Mouse (Mus musculus) stomach, embryonic 14.5 days (tissue): ENCODE measurements around the gene Hpcal4. TPM values are rescaled to one million over a fixed set of nuclear protein-coding genes. Genes with fewer than 3 reads are reported as not detected.
A peak's percentile ranks its signal among the peaks of the same experiment; 100 is the strongest.

ENCODE experiments used
- ATAC-seq: fragments of 200-750 bp; cut with Nextera tagmentation; 2 replicates; pipeline ENCODE4 v1.8.0; 2017; ENCODE audit warnings: low read depth, moderate TSS enrichment; ENCODE audit not compliant: insufficient number of reproducible peaks, insufficient read depth, low FRiP score
- H3K27ac ChIP-seq: fragments of 300-500 bp; sonication (generic); 2 replicates; pipeline ENCODE4 v1.5.1; 2014; ENCODE audit warnings: mild to moderate bottlenecking, low read length, moderate library complexity, mixed read lengths
- H3K27me3 ChIP-seq: fragments of 300-500 bp; sonication (generic); 2 replicates; pipeline ENCODE4 v1.6.1; 2014; ENCODE audit warnings: low read length, control low read depth, mixed read lengths; ENCODE audit not compliant: control insufficient read depth, insufficient read depth
- H3K36me3 ChIP-seq: fragments of 300-500 bp; sonication (generic); 2 replicates; pipeline ENCODE4 v1.6.1; 2014; ENCODE audit warnings: mild to moderate bottlenecking, control low read depth, low read length, moderate library complexity, mixed read lengths; ENCODE audit not compliant: control insufficient read depth, insufficient read depth
- H3K4me1 ChIP-seq: fragments of 300-500 bp; sonication (generic); 2 replicates; pipeline ENCODE4 v1.6.1; 2014; ENCODE audit warnings: low read length, control low read depth, mixed read lengths; ENCODE audit not compliant: control insufficient read depth, insufficient read depth
- H3K4me2 ChIP-seq: fragments of 300-500 bp; sonication (generic); replicated peaks from 2 replicates; pipeline ENCODE4 v1.6.1; 2014; ENCODE audit warnings: low read depth, low read length, control low read depth
- H3K4me3 ChIP-seq: fragments of 300-500 bp; sonication (generic); 2 replicates; pipeline ENCODE4 v1.5.1; 2014; ENCODE audit warnings: low read depth, low read length, control low read depth
- H3K9ac ChIP-seq: fragments of 300-500 bp; sonication (generic); replicated peaks from 2 replicates; pipeline ENCODE4 v1.6.1; 2014; ENCODE audit warnings: low read depth, mild to moderate bottlenecking, control low read depth, low read length, moderate library complexity, mixed read lengths
- H3K9me3 ChIP-seq: fragments of 300-500 bp; sonication (generic); 2 replicates; pipeline ENCODE4 v1.6.1; 2016; ENCODE audit warnings: low read depth, low read length, control low read depth; ENCODE audit not compliant: control insufficient read depth
- WGBS: fragments of 180-500 bp; shearing (Covaris S2); extraction: QIAGEN DNeasy Blood & Tissue Kit; methylation state at CpG from one replicate; pipeline ENCODE4 v1.1.7; 2014; 5-methylcytosine and 5-hydroxymethylcytosine counted together
- polyA plus RNA-seq: library from polyadenylated mRNA; unstranded; fragments of >200 nt; fragmentation: Nextera tagmentation; extraction: Ambion mirVana; gene quantifications from 2 replicates; pipeline ENCODE4 v1.2.1, GENCODE M21; 2014

Hpcal4 gene
- polyA plus RNA-seq, 1 experiment from 2014 or later, result 5.5 TPM

DNA sequence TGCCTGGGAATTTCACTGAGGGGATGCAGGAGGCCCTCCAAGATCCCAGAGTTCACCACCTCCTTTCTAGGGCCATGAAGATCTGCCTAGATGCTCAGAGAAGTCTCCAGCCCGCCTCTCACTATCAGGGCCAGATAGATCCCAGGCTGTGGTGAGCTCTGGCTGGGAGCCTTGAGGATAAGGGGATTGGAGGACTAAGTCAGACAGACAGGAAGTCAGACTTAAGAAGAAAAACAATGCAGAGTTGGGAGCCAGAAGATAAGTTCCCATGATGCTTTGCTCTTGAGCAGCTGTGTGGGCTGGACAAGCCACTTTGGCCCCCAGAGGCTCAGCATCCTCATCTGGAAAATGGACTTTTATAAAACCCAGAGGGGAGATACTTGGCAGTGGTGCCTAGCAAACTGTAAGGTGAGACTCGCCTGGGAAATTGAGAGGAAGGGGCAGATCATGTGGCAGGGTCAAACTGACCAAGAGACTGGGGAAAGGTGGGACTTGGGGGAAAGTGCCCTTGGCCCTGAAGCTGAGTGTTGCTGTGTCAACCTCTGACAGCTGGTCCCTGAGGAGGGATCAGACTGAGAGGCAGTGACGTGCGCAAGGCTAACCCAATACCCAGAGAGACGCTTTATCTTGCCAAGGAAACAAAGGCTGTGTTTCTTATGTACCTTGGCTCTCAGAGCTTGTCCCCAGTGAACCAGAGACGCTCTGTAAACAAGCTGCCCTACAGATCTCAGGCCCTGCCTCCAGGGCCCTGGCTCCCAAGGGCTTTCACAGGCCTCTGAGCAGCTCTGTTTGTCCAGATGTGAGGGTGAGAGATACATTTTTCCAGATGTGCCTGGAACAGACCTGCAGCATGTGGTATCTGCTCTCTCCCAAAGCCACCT, 54.6 kb downstream of the Hpcal4 start:
- H3K9ac ChIP-seq, result no peak overlapping the region
- H3K9me3 ChIP-seq, result no peaks in the 10 kb centered on the region
- WGBS, result 66% methylated on average over 6 of the region's 6 CpGs
- 0 out of 2 replicates have a peak overlapping the region, but pooled peaks have one; percentile 17 for H3K4me2 ChIP-seq
- H3K4me1 ChIP-seq, result peaks cover 25% of the 10 kb centered on the region
- ATAC-seq, result no peak
- H3K36me3 ChIP-seq, result no peaks in the 10 kb centered on the region
- H3K27ac ChIP-seq, result no peak overlapping the region; the same call in 1 of the 2 replicates
- no peak overlapping the region for H3K4me3 ChIP-seq
- H3K27me3 ChIP-seq, result no peaks in the 10 kb centered on the region

- Histone ChIP-seq H3K36me3 (no peaks in the 10 kb centered on the region), H3K9ac (peak overlapping the region; percentile 30; the same call in 1 of the 2 replicates), H3K27ac (peak overlapping the region; percentile 85), H3K4me2 (peak overlapping the region; percentile 51), H3K4me3 (peak overlapping the region; percentile 21), H3K27me3 (no peaks in the 10 kb centered on the region), H3K4me1 (peaks cover 19% of the 10 kb centered on the region), H3K9me3 (no peaks in the 10 kb centered on the region)
- ATAC-seq, result peak; percentile 49; the same call in 1 of the 2 replicates
- 5% methylated on average over 58 of the region's 58 CpGs for WGBS
These were observed 56.6 kb downstream of the Hpcal4 start for GRCm38 (mm10) chr4:123239361-123240203.

Other genes starting within 250 kb of the Hpcal4 start
- gene Mfsd2a, start 222.0 kb upstream of the Hpcal4 start, polyA plus RNA-seq, result 1.8 and 2.5 TPM in 2 replicates
- gene Mycl, start 187.6 kb upstream of the Hpcal4 start, polyA plus RNA-seq, result 26.9 and 30.4 TPM in 2 replicates
- 19.2 and 24.4 TPM in 2 replicates for gene Trit1, start 166.6 kb upstream of the Hpcal4 start, polyA plus RNA-seq
- gene Bmp8b, start 78.1 kb upstream of the Hpcal4 start, polyA plus RNA-seq, result 0.80 and 1.1 TPM in 2 replicates
- gene Oxct2b, start 67.0 kb upstream of the Hpcal4 start, polyA plus RNA-seq, result not detected in 2 replicates
- 104 and 109 TPM in 2 replicates for gene Ppie, start 43.3 kb upstream of the Hpcal4 start, polyA plus RNA-seq
- gene Nt5c1a, start 18.3 kb downstream of the Hpcal4 start, polyA plus RNA-seq, result not detected in 2 replicates
- gene Heyl, start 50.3 kb downstream of the Hpcal4 start, polyA plus RNA-seq, result 20.6 and 21.2 TPM in 2 replicates
- 56.2 and 57.2 TPM in 2 replicates for gene Pabpc4, start 79.1 kb downstream of the Hpcal4 start, polyA plus RNA-seq
- not detected in 2 replicates for gene Oxct2a, start 140.4 kb downstream of the Hpcal4 start, polyA plus RNA-seq
- 0.55 TPM in 1 of 2 replicates, not detected in the other for gene Bmp8a, start 160.0 kb downstream of the Hpcal4 start, polyA plus RNA-seq